Mouse (Mus musculus): Measurements from ENCODE around the gene Tmem217. TPM values are rescaled to one million over a fixed set of nuclear protein-coding genes. Genes with fewer than 3 reads are reported as not detected.
"Not testable (repeated sequence)": the region's sequence is repeated elsewhere in the genome, so short reads cannot be mapped to it uniquely, and the experiment has no call there.

Gene Tmem217
- total RNA-seq, 2 experiments from 2014 or later = not detected

- intact Hi-C loops (cut with DNase I) = no loop called here
- peak; percentile 89 for DNase-seq
These were observed 2.4 kb downstream of the Tmem217 start, which contains the start of the genes Gm17657 and Tbc1d22b for GRCm38 (mm10) chr17:29549543-29550428. Gene Gm17657 (minus strand): TSS chr17:29549638. Gene Tbc1d22b (plus strand): TSS chr17:29549785.

- intact Hi-C loops (cut with DNase I) = no loop called here
- no peak for DNase-seq
These were observed 3.2 kb downstream of the Tmem217 start for GRCm38 (mm10) chr17:29548994-29549393.

- intact Hi-C loops (cut with DNase I) = no loop called here
- DNase-seq = no peak
These were observed 3.7 kb downstream of the Tmem217 start for GRCm38 (mm10) chr17:29548494-29548893.

- no peak for DNase-seq
- intact Hi-C loops (cut with DNase I) = no loop called here
These were observed 6.9 kb downstream of the Tmem217 start for GRCm38 (mm10) chr17:29545241-29545640.

- intact Hi-C loops (cut with DNase I) = no loop called here
- DNase-seq = no peak
These were observed 8.1 kb downstream of the Tmem217 start for GRCm38 (mm10) chr17:29544064-29544463.

- intact Hi-C loops (cut with DNase I) = no loop called here
- no peak for DNase-seq
These were observed 9.1 kb downstream of the Tmem217 start for GRCm38 (mm10) chr17:29542831-29543690.

GRCm38 (mm10) chr17:29541419-29541818 lies 10.8 kb downstream of the Tmem217 start:
- intact Hi-C loops (cut with DNase I) = loop anchor here (2.0 kb wide), 1 partner anchor 51 kb away; the partner anchor contains the start of gene Pim1
- peak; percentile 79 to 82 for DNase-seq

GRCm38 (mm10) chr17:29540426-29540825 lies 11.8 kb downstream of the Tmem217 start:
- intact Hi-C loops (cut with DNase I) = loop anchor here (2.0 kb wide), 1 partner anchor 50 kb away; the partner anchor contains the start of gene Pim1
- DNase-seq = no peak

GRCm38 (mm10) chr17:29533866-29534265 lies 18.3 kb downstream of the Tmem217 start:
- intact Hi-C loops (cut with DNase I) = no loop called here
- no peak for DNase-seq

- DNase-seq = no peak
- intact Hi-C loops (cut with DNase I) = no loop called here
These were observed 20.3 kb downstream of the Tmem217 start for GRCm38 (mm10) chr17:29531757-29532384.

GRCm38 (mm10) chr17:29531278-29531677 lies 20.9 kb downstream of the Tmem217 start:
- DNase-seq = no peak
- intact Hi-C loops (cut with DNase I) = no loop called here

GRCm38 (mm10) chr17:29530508-29530907 lies 21.7 kb downstream of the Tmem217 start:
- intact Hi-C loops (cut with DNase I) = no loop called here
- DNase-seq = no peak

GRCm38 (mm10) chr17:29528568-29529187 lies 23.5 kb downstream of the Tmem217 start:
- intact Hi-C loops (cut with DNase I) = no loop called here
- DNase-seq = no peak

GRCm38 (mm10) chr17:29525613-29526012 lies 26.6 kb downstream of the Tmem217 start:
- intact Hi-C loops (cut with DNase I) = no loop called here

GRCm38 (mm10) chr17:29519731-29520130 lies 32.5 kb downstream of the Tmem217 start:
- DNase-seq = no peak
- intact Hi-C loops (cut with DNase I) = no loop called here

More at GRCm38 (mm10) chr17:29525613-29526012, 26.6 kb downstream of the Tmem217 start:
- DNase-seq = no peak

- intact Hi-C loops (cut with DNase I); DNase-seq: not testable (repeated sequence)
These were observed 33.5 kb downstream of the Tmem217 start for GRCm38 (mm10) chr17:29518665-29519064.

- intact Hi-C loops (cut with DNase I) = loop anchor here (1.0 to 5.0 kb wide), 5 partner anchors 22 to 337 kb away; partner anchors contain the start of gene BC004004
- DNase-seq = peak; percentile 84 to 87
These were observed 37.8 kb downstream of the Tmem217 start for GRCm38 (mm10) chr17:29514435-29514834.

- intact Hi-C loops (cut with DNase I) = loop anchor here (5.0 kb wide), 2 partner anchors 246 to 336 kb away; partner anchors contain the start of gene BC004004
- peak; percentile 61 to 63 for DNase-seq
These were observed 39.0 kb downstream of the Tmem217 start for GRCm38 (mm10) chr17:29513044-29513730.

- DNase-seq = no peak
- intact Hi-C loops (cut with DNase I) = loop anchor here (5.0 kb wide), 2 partner anchors 243 to 333 kb away; partner anchors contain the start of gene BC004004
These were observed 41.5 kb downstream of the Tmem217 start for GRCm38 (mm10) chr17:29510691-29511090.

Measured in heart, postnatal 36 days (tissue).